Mouse (Mus musculus) left cerebral cortex, adult 6 months (tissue): ENCODE data around the gene Tex16. TPM values are rescaled to one million over a fixed set of nuclear protein-coding genes. Genes with fewer than 3 reads are reported as not detected.

Source experiments
- long read RNA-seq, 2 experiments: library from polyadenylated mRNA; unstranded; transcript quantifications; one replicate each; pipeline ENCODE4 v2.0.0; 2019 to 2020
- polyA plus RNA-seq: library from polyadenylated mRNA; unstranded; fragments of <200 nt; fragmentation: Nextera tagmentation; gene quantifications from 2 replicates; pipeline ENCODE4 v1.2.3, GENCODE M21; 2021

Gene Tex16
- polyA plus RNA-seq, result not detected in 2 replicates
- long read RNA-seq, experiment 1, result 0 reads
- long read RNA-seq, experiment 2, result 0 reads

GRCm38 (mm10) chrX:112010707-112011106 is at the start of gene Tex16:
Tex16 (plus strand) TSS chrX:112011007.

Other genes starting within 250 kb of the Tex16 start
- not detected in 2 replicates for gene Gm45194, start 119.6 kb upstream of the Tex16 start, polyA plus RNA-seq
- not detected in 2 replicates for gene 4933403O08Rik, start 228.0 kb downstream of the Tex16 start, polyA plus RNA-seq